Mouse (Mus musculus): Measurements from ENCODE around the gene Lpin1. TPM values are rescaled to one million over a fixed set of nuclear protein-coding genes. Genes with fewer than 3 reads are reported as not detected.

Lpin1 gene
- total RNA-seq, 2 experiments from 2014 or later: 10.9 to 20.9 TPM

- ATAC-seq (replicated peaks; ENCODE audit: low FRiP score, poor library complexity, severe bottlenecking): no peak
These were observed 27.5 kb downstream of the Lpin1 start for GRCm38 (mm10) chr12:16583313-16583712.

GRCm38 (mm10) chr12:16580306-16580705 lies 30.5 kb downstream of the Lpin1 start:
- ATAC-seq (replicated peaks; ENCODE audit: low FRiP score, poor library complexity, severe bottlenecking): peak; percentile 95

GRCm38 (mm10) chr12:16577665-16578233 lies 33.0 kb downstream of the Lpin1 start:
- peak; percentile 76 for ATAC-seq (replicated peaks; ENCODE audit: low FRiP score, poor library complexity, severe bottlenecking)

- no peak for ATAC-seq (replicated peaks; ENCODE audit: low FRiP score, poor library complexity, severe bottlenecking)
These were observed 39.5 kb downstream of the Lpin1 start for GRCm38 (mm10) chr12:16571278-16571677.

- ATAC-seq (replicated peaks; ENCODE audit: low FRiP score, poor library complexity, severe bottlenecking): no peak
These were observed 40.2 kb downstream of the Lpin1 start for GRCm38 (mm10) chr12:16570371-16571060.

- 0 out of 2 replicates have a peak, but pooled peaks have one; percentile 27 for ATAC-seq (replicated peaks; ENCODE audit: low FRiP score, poor library complexity, severe bottlenecking)
These were observed 41.7 kb downstream of the Lpin1 start for GRCm38 (mm10) chr12:16568936-16569650.

- peak; percentile 75 for ATAC-seq (replicated peaks; ENCODE audit: low FRiP score, poor library complexity, severe bottlenecking)
These were observed 42.3 kb downstream of the Lpin1 start for GRCm38 (mm10) chr12:16568496-16568895.

GRCm38 (mm10) chr12:16568090-16568489 lies 42.7 kb downstream of the Lpin1 start:
- peak; percentile 29; the same call in 1 of the 2 replicates for ATAC-seq (replicated peaks; ENCODE audit: low FRiP score, poor library complexity, severe bottlenecking)

- no peak for ATAC-seq (replicated peaks; ENCODE audit: low FRiP score, poor library complexity, severe bottlenecking)
These were observed 47.3 kb downstream of the Lpin1 start for GRCm38 (mm10) chr12:16563427-16563826.

GRCm38 (mm10) chr12:16562647-16563046 lies 48.1 kb downstream of the Lpin1 start:
- no peak for ATAC-seq (replicated peaks; ENCODE audit: low FRiP score, poor library complexity, severe bottlenecking)

GRCm38 (mm10) chr12:16562181-16562580 lies 48.6 kb downstream of the Lpin1 start:
- ATAC-seq (replicated peaks; ENCODE audit: low FRiP score, poor library complexity, severe bottlenecking): no peak

- ATAC-seq (replicated peaks; ENCODE audit: low FRiP score, poor library complexity, severe bottlenecking): no peak
These were observed 53.5 kb downstream of the Lpin1 start for GRCm38 (mm10) chr12:16557271-16557670.

- ATAC-seq (replicated peaks; ENCODE audit: low FRiP score, poor library complexity, severe bottlenecking): no peak
These were observed 56.6 kb downstream of the Lpin1 start for GRCm38 (mm10) chr12:16554171-16554570.

- ATAC-seq (replicated peaks; ENCODE audit: low FRiP score, poor library complexity, severe bottlenecking): no peak
These were observed 58.5 kb downstream of the Lpin1 start for GRCm38 (mm10) chr12:16552108-16552771.

GRCm38 (mm10) chr12:16550983-16551454 lies 59.7 kb downstream of the Lpin1 start:
- ATAC-seq (replicated peaks; ENCODE audit: low FRiP score, poor library complexity, severe bottlenecking): no peak

GRCm38 (mm10) chr12:16548824-16549375 lies 61.9 kb downstream of the Lpin1 start:
- ATAC-seq (replicated peaks; ENCODE audit: low FRiP score, poor library complexity, severe bottlenecking): no peak

GRCm38 (mm10) chr12:16541606-16542005 lies 69.2 kb downstream of the Lpin1 start:
- ATAC-seq (replicated peaks; ENCODE audit: low FRiP score, poor library complexity, severe bottlenecking): no peak

- ATAC-seq (replicated peaks; ENCODE audit: low FRiP score, poor library complexity, severe bottlenecking): no peak
These were observed 70.1 kb downstream of the Lpin1 start for GRCm38 (mm10) chr12:16540712-16541111.

GRCm38 (mm10) chr12:16539965-16540661 lies 70.7 kb downstream of the Lpin1 start:
- ATAC-seq (replicated peaks; ENCODE audit: low FRiP score, poor library complexity, severe bottlenecking): no peak
